Mouse (Mus musculus) kidney, adult 18-20 months (tissue): Measurements from ENCODE around the gene Olfr71.

Experiments
- DNase-seq: peaks from one replicate; pipeline ENCODE4 v3.0.0; 2021

The Olfr71 gene

DNA sequence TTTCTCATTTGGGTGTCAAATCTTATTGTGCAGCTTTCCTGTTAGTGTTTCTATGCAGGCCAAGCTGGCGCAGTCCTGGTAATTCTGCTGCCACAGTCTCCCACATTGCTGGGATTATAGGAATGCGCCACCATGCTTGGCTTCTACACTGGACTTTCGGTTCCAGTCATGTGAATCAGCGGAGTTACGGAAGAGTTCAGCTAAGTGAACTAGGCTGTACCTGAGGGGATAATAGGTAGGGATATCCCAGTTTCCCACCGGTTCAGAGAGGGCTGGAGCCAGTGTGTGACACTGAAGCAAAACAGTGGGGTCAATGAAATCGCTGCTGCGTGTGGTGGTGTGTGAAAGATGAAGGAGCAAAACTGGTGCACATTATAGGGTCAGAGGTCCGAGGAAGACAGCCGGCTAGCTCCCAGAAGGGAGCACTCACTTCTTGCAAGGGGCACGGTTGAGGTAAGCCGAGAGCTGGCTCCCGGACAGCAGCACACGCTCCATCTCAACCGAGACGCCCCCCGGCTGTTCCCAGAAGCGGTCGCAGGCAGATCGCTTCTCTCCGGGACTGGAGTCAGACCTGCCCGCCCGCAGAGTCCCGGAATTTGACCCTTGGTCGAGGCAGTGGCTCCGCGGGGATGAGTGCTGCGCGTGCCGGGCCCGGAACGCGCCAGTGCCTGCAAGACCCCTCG lies 54.3 kb downstream of the Olfr71 start:
- peak; percentile 69 for DNase-seq
